Mouse (Mus musculus): ENCODE results near the gene BC048403.

BC048403 gene

GRCm38 (mm10) chr10:121794486-121794885 is 54.7 kb downstream of the BC048403 start:
- in situ Hi-C loops (cut with MboI; ENCODE audit: low pct_unique_long_range_greater_than_20kb in 1 of 2, low sequenced_read_pairs in 2 of 2, unreplicated experiment in 1 of 2) = no loop called here

GRCm38 (mm10) chr10:121796027-121796802 is 56.5 kb downstream of the BC048403 start:
- in situ Hi-C loops (cut with MboI; ENCODE audit: low pct_unique_long_range_greater_than_20kb in 1 of 2, low sequenced_read_pairs in 2 of 2, unreplicated experiment in 1 of 2) = no loop called here

DNA sequence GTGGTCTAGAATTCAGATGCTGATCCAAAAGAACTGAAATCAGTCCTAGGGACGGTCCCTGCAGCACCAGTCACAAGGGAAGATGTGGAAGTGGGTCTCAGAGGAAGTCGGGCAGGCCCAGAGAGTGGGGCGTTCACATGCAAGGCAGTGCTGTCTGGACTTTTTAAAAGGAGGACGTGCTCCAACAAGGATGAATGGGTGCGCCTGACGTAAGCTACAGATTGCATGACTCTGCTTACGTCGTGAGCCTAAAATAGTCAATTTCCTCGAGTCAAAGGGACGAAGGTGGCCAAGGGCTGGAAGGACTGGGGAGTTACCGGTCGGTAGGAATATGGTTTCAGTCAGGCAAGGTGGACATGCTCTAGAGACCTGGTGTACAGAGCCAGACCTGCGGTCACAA is 60.3 kb downstream of the BC048403 start:
- in situ Hi-C loops (cut with MboI; ENCODE audit: low pct_unique_long_range_greater_than_20kb in 1 of 2, low sequenced_read_pairs in 2 of 2, unreplicated experiment in 1 of 2) = no loop called here
